Mouse (Mus musculus) CH12F3 (cell line): ENCODE data around the gene Acsbg2.

Experiments
- in situ Hi-C: fragments of 300-500 bp; cut with MboI; formaldehyde crosslinking; loops from 2 replicates; pipeline ENCODE4 v1.14.3; 2020; ENCODE audit warnings: low sequenced_read_pairs

Acsbg2 gene

GRCm38 (mm10) chr17:56826718-56827117 lies 47.5 kb downstream of the Acsbg2 start:
- in situ Hi-C loops = loop anchor here (5.0 kb wide), 1 partner anchor 56 kb away; no protein-coding TSS in a partner anchor

- in situ Hi-C loops = no loop called here
Measured at GRCm38 (mm10) chr17:56823352-56823751, 50.9 kb downstream of the Acsbg2 start.

- in situ Hi-C loops = no loop called here
Measured at GRCm38 (mm10) chr17:56822380-56822779, 51.9 kb downstream of the Acsbg2 start.

GRCm38 (mm10) chr17:56819694-56820111 lies 54.5 kb downstream of the Acsbg2 start:
- in situ Hi-C loops = no loop called here

GRCm38 (mm10) chr17:56819032-56819545 lies 55.2 kb downstream of the Acsbg2 start:
- in situ Hi-C loops = no loop called here

GRCm38 (mm10) chr17:56818067-56818636 lies 56.1 kb downstream of the Acsbg2 start:
- in situ Hi-C loops = no loop called here

GRCm38 (mm10) chr17:56815057-56815345 lies 59.2 kb downstream of the Acsbg2 start:
- in situ Hi-C loops = no loop called here

GRCm38 (mm10) chr17:56814316-56815056 lies 59.8 kb downstream of the Acsbg2 start:
- in situ Hi-C loops = no loop called here

- in situ Hi-C loops = no loop called here
Measured at GRCm38 (mm10) chr17:56810245-56810644, 64.0 kb downstream of the Acsbg2 start.

- in situ Hi-C loops = no loop called here
Measured at GRCm38 (mm10) chr17:56808518-56808917, 65.7 kb downstream of the Acsbg2 start.

GRCm38 (mm10) chr17:56805784-56806183 lies 68.5 kb downstream of the Acsbg2 start:
- in situ Hi-C loops = no loop called here

- in situ Hi-C loops = no loop called here
Measured at GRCm38 (mm10) chr17:56804952-56805351, 69.3 kb downstream of the Acsbg2 start.

- in situ Hi-C loops = no loop called here
Measured at GRCm38 (mm10) chr17:56802065-56802464, 72.2 kb downstream of the Acsbg2 start.

GRCm38 (mm10) chr17:56799276-56799675 lies 75.0 kb downstream of the Acsbg2 start:
- in situ Hi-C loops = no loop called here

- in situ Hi-C loops = no loop called here
Measured at GRCm38 (mm10) chr17:56793614-56794319, 80.5 kb downstream of the Acsbg2 start.
